Mouse (Mus musculus) erythroid progenitor cell, adult 5-6 weeks (primary cell): ENCODE measurements around the gene Pnrc2. TPM values are rescaled to one million over a fixed set of nuclear protein-coding genes. Genes with fewer than 3 reads are reported as not detected.

ENCODE experiments used
- ATAC-seq: replicated peaks from 2 replicates; pipeline ENCODE4 v1.8.0; 2016; ENCODE audit warnings: moderate number of reproducible peaks, mild to moderate bottlenecking, moderate TSS enrichment, inconsistent platforms; ENCODE audit not compliant: poor library complexity, low FRiP score, severe bottlenecking
- total RNA-seq, 2 experiments: library from RNA; stranded (forward) in 1 of 2; stranded (reverse) in 1 of 2; fragments of 150-400 nt in 1 of 2; fragments of 186-747, 209-891 nt in 1 of 2; gene quantifications; 2 replicates each; pipeline versions ENCODE4 v1.2.3 to v1.2.4; 2015 to 2017; ENCODE audit warnings: low replicate concordance in 2 of 2

Pnrc2 gene
- total RNA-seq, 2 experiments from 2014 or later = 215 to 298 TPM

DNA sequence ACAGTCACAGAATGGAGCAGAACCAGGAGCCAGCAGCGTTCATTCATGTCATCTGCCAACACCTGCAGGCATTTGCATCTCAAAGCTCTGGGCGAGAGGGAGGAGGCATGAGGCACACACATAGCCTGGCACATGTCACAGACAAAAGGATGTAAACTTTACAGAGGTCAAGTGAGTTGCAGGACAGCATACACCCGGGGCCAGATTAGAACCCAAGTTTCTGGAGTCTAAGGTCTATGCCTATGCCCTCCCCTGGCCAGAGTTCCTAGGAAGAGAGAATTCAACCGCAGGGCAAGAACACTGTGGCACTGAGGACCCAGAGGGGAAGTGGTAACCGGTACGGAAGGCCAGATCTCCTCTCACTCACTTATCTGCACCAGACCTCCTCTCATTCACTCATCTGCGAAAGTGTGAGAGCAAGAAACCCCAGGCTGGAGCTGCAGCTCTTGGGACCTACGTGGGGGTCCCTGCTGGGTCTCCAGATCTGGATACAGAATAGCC is 21.5 kb upstream of the Pnrc2 start, which contains the start of gene Cnr2:
Gene Cnr2 (plus strand): TSS at position 324 of the 501 bp plus-strand sequence.
- ATAC-seq = no peak

DNA sequence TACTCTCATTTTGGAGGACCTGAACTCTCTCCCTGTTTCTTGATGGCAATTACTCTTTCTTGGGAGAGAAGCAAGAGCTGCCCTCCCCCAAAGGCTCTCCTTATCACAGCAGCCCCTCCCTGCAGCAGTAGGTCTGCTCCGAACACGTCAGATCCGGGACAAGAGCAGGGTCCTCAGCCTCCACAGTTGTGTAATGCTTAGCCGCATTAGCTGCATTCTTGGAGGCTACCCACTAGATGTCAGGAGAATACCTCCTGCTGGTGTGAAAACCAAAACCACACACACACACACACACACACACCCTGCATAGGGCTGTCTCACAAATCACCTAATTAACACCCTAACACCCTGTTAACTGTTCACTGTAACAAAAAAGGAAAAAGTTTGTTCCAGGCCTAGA is 19.2 kb upstream of the Pnrc2 start:
- ATAC-seq = no peak

DNA sequence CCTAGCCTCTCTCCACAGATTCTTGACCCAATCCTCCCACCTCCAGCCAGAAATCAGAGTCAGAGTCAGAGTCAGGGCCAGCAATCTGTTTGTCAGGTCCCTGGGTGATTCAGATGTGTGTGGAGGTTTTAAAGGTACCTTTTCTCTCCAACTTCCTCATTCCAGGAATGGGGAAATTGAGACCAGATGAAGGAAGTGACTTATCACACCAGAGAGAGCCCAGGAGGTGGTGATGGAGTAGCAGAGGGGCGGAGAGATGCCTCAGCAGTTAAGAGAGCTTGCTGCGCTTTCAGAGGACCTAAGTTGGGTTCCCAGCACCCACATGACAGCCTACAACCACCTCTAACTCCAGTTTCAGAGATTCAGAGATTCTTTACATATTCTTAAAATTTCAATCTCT is 17.9 kb upstream of the Pnrc2 start:
- ATAC-seq = no peak

DNA sequence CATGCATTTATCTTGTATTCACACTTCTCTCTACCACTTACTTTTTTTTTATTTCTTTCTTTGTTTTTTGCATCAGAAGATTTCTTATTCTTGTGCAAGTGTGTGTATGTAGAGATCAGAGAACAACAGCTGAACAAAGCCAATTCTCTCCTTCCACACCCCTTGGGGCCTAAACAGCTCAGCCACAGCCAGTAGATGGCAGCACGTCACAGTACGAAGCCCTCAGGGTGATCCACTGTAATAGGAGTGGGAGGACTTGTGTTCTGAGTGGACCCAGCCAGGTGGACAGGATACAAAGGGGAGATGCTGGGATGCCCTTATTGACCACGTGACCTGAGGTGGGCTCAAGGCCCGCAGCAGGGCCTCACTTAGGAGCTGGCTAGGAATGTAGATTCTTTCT is 16.2 kb upstream of the Pnrc2 start:
- ATAC-seq = peak; percentile 86

DNA sequence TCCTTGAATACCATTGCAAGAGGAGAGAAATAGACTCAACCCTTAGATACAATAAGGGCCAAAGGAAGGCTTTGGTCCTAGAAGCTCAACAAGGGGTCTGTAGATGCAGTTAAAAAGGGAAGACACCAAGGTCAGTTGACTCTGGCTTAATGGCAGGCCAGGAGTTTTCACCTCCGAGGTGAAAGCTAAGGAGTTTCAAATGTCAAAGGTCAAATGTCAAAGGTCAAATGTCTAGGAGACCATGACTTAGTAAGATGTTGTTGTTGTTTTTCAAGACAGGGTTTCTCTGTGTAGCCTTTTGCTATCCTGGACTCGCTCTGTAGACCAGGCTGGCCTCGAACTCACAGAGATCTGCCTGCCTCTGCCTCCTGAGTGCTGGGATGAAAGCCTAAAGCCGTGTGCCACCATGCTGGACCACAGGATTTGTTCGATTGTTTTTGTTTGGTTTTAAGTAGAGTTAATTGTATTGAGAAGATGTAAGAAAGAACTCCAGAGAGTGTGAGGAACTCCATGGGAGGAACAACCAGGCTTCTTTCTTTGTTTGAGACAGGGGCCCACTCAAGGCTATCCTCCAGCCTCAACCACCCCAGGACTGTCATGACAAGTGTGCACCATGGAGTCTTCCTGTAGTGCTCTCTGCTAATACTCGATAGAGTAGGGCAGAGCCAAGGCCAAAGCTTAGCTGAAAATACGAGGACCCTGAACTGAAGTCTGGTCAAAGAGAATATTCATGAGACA is 15.7 kb upstream of the Pnrc2 start:
- no peak for ATAC-seq

DNA sequence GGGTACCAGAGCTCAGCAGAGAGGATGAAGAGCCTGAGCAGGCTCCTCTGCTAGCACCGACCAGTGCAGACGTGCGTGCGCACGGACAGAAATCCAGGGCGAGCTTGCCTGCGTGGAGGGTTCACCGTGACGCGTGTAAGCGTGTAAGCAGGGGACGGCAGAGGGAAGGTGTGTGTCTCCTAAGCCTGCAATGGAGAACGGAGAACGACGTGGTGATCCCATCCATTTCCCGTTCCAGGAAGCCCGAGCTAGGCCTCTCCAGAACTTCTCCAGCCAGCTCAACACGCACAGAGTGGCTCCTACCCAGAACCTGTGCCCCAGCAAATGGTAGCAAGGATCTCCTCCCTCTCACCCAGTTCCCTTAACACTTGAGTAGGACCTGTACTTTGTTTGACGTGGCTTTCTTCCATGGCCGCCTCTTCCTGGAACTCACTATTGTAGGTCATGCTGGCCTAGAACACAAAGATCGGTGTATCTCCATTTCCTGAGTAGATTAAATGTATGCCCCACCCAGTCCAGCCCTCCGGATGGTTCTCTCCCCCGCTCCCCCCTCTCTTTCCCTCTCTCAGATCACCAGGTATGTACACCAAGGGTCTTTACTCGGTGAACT is 14.9 kb upstream of the Pnrc2 start:
- no peak for ATAC-seq

DNA sequence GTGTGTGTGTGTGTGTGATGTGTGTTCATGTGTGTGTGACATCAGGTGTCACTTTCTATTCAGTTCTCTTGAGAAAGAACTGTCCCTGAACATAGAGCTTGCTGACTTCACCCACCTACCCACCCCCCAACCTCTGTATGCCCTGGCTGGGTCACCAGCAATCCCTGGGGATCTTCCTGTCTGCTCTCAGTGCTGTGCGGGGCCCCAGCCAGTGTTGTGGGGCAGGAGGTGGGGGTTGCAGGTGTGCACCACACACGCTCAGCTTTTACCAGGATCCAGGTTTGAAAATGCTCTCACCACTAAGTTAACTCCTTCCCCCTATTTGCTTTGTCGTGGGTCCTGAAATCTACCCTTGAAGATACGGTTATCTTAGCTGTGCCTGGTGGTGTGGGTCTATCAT is 12.5 kb upstream of the Pnrc2 start:
- ATAC-seq = no peak

DNA sequence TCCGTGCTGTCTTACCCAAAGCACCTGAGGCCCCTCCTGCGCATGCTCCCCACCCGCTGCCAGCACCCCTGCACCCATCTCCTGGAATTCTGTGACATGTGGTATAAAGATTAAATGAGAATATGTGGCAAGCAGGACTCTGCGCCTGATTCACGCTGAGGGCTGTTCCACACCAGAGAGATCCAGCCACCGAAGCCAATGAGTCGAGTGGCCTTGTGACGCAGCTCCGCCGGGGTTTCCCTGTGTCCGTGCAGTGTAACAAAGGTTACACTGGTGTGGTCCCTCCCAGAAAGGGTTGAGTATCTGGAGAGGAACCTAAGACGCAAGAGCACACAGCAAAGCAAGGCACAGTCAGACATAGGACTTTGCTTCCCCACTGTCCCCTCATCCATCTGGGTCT is 12.0 kb upstream of the Pnrc2 start:
- ATAC-seq = no peak

DNA sequence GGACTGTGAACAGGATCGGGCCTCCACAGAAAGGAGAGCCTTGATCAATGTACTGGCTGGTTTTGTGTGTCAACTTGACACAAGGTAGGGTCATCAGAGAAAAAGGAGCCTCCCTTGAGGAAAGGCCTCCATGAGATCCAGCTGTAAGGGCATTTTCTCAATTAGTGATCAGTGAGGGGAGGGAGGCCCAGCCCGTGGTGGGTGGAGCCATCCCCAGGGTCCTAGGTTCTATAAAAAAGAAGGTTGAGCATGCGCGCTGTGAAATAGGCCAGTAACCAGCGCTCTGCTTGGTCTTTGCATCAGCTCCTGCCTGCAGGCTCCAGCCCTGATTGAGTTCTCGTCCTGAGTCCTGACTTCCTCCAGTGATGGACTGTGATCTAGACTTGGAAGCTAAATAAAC is 10.9 kb upstream of the Pnrc2 start:
- no peak for ATAC-seq

DNA sequence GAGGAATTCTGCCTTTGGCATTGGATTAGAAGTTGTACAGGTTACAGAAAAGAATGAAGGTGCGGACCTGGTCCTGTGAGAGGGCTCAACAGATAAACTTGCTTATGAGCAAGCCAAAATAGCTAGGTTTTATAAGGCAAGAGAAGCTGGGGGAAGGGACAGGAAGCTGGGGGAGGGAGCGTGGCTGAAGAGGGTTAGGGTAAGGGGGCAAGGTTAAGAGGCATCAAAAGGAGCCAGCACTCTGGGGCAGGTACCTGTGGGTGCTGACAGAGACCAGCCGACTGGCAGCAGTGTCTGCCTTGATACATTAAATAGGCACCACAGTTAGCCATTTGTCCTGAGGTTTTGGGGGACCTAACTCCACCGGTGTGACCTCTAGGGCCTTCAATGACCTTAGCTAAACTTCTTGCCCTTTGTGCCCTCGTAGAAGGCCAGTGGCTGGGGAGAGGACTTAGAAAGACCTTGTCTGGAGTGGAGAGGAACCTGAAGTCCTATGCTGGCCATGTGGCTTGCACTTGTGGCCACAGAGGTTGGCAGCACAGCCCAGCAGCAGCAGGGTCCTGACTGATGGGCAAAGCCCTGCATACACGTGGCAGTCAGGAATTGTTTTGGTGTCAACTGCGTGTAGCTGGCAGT is 10.3 kb upstream of the Pnrc2 start:
- ATAC-seq = no peak

DNA sequence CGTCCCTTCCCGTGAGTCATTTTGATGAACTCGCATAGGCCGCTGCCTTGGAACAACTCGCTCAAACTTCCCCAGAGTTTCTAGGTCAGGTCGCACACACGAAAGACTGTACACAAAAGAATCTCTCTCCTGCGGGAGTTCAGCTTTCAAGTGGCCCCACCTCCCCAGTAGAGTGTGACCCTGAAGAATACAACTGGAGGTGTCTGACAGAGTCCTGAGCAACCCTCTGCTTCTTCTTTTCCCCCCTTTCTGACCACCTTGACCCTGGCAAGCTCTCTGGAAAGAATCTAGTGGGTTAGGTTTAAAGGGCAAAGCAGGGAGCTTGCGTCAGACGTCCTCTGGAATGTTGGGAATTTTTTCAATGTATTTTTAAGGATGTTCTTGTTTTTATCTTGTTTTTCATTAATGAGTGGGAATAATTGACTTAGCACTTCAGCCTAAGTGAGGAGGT is 9.8 kb upstream of the Pnrc2 start:
- no peak for ATAC-seq

DNA sequence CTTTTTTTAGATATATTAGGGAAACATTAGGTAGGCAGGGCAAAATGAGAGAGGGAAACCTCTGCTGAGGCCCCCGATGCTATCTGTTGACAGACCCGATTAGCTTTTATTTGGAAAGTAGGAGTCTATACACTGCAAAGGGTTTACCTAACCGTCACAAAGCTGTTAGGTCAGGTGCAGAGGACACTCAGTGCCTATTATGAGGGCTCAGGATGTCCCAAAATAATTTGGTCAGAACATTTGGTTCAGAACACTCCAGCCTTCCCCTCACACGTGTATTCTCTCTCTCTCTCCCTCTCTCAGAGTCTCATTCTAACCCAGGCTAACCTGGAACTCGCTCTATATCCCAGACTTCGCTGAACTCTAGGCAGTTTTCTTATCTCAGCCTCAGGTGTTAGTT is 8.4 kb upstream of the Pnrc2 start:
- no peak for ATAC-seq

DNA sequence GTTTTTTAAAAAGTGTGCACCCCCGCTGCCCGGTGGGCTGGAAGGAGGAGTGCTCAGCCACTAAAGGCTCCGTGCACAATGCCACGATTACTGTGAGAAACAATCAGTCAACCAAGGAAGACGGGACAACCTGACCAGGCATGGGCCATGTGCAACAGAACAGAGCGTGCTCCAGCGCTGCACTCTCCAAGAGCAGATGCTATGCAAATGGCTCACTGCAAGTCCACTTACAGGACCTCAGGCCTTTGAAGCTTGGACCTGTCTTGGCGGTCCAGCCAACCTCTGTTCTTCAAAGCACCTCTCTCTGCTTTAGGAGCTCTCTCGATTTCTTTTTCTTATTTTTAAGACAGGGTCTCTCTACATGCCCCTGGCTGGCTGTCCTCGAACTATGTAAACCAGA is 6.9 kb upstream of the Pnrc2 start:
- no peak for ATAC-seq

DNA sequence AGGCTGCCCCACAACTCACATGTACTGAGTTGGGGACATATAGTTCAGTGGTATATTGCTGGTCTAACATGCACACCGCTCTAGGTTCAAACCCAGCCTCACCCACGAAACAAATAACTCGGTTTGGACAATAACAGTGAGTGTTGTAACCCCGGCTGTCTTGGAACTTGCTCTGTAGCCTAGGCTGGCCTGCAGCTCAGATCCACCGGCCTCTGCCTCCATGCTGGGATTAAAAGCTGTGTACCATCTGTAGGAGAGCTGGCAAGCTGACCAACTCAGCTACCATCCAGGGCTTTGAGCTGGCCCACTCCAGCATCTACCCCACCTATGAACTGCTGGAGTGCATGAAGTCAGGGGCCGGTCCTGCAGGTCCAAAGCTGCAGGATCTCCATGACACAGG is 6.4 kb upstream of the Pnrc2 start:
- ATAC-seq = no peak

DNA sequence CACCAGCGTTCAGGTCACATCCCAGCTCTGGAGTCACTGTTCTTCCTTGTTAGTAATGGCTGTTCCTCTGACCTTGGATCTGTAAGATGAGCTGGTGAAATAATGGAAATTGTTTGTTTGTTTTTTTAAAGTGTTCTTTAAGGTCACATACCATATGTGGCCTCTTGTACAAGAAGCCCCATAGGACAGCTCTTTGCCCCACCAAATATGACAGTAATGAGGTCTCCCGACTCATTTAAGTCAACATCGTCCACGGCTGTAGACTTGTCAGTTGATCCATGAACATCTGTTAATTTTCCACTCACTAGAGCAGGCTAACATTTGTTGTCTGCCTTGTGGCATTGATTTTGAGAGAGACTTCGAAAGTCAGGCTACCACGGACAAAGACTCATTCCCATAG is 5.4 kb upstream of the Pnrc2 start:
- ATAC-seq = no peak

DNA sequence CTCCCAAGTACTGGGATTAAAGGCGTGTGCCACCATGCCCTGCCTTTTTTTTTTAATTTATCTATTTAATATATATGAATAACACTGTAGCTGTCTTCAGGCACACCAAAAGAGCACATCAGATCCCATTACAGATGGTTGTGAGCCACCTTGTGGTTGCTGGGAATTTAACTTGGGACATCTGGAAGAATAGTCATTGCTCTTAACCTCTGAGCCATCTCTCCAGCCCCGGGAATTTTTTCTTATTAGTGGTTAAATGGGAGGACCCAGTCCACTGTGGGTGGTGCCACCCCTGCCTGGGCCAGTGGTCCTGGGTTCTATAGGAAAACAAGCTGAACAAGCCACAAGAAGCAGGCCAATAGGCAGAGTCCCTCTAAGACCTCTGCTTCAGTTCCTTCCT is 4.1 kb upstream of the Pnrc2 start:
- no peak for ATAC-seq

DNA sequence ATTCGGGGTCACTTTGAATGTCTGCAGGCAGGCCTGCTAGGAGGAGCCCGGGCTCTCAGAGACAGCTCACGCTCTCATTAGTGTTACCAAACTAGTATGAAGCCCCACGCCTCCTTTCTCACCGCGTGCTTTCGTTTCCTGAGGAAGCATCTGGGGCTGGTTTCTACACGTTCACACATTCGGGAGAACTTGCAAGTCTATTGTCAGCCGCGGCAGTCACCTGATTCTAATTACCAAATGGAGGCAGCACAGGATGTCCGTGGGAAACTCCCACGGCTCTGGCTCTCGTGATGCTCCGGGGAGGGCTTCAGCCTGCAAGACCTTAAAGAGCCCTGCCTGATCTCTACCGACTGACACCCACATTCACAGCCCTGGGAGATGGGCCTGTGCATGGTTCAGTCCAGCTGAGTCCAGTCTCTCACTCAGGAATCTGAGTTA is 3.0 kb upstream of the Pnrc2 start:
- peak; percentile 8; the same call in 1 of the 2 replicates for ATAC-seq

DNA sequence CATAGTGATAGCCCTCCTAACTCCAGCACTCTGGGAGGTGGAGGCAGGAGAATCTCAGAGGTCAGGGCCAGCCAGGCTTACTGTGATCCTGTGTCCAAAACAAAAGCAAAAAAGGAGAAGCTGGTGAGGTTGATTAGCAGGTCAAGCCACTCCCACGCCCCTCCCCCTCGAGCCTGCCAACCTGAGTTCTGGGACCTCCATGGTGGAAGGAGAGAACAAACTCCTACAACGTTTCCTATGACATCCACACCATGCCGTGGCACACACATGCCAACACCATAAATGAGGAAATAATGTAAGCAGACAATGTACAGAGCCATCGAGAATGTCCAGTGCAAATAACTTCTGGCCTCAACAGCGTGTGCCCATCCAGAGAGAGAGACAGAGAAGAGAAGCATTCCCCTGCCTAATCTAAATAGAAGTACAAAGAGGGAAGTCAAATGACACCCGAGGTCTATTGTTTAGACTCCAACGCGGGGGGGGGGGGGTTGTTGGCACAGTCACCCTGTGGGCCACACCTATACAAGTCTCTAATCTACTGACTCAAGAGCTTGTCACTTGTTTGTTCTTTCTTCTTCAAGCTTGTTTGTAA is 2.4 kb upstream of the Pnrc2 start:
- ATAC-seq = peak; percentile 16

DNA sequence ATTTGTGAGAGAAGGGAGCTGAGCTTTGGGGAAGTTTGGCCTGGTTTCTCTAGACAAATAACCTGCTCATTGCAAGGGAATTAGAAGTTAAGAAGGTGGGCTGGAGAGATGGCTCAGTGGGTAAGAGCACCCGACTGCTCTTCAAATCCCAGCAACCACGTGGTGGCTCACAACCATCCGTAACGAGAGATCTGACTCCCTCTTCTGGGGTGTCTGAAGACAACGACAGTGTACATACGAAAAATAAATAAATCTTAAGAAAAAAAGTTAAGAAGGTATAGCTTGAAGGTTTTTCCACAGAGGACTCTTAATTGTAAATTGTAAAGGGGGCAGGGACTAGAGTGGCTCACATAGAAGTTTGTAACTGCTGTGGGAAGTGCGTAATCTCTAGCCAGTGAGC is 1.9 kb upstream of the Pnrc2 start:
- no peak for ATAC-seq
